Mouse (Mus musculus): ENCODE data around the gene Ube2e2. TPM values are rescaled to one million over a fixed set of nuclear protein-coding genes. Genes with fewer than 3 reads are reported as not detected.
A peak's percentile ranks its signal among the peaks of the same experiment; 100 is the strongest.
"Not testable (repeated sequence)": the region's sequence is repeated elsewhere in the genome, so short reads cannot be mapped to it uniquely, and the experiment has no call there.

Gene Ube2e2
- total RNA-seq, 2 experiments from 2014 or later, result 159 to 165 TPM

GRCm38 (mm10) chr14:18553987-18554626 lies 340.0 kb downstream of the Ube2e2 start:
- intact Hi-C loops (cut with DNase I), result no loop called here
- no peak for DNase-seq (ENCODE audit: extremely low spot score in 1 of 2, low spot score in 2 of 2)

- DNase-seq (ENCODE audit: extremely low spot score in 1 of 2, low spot score in 2 of 2), result peak in 1 of 2 experiments; percentile 48
- intact Hi-C loops (cut with DNase I), result no loop called here
These were observed 346.5 kb downstream of the Ube2e2 start for GRCm38 (mm10) chr14:18547541-18547940.

GRCm38 (mm10) chr14:18539092-18539491 lies 355.0 kb downstream of the Ube2e2 start:
- intact Hi-C loops (cut with DNase I); DNase-seq (ENCODE audit: extremely low spot score in 1 of 2, low spot score in 2 of 2): not testable (repeated sequence)

GRCm38 (mm10) chr14:18530899-18531298 lies 363.2 kb downstream of the Ube2e2 start:
- DNase-seq (ENCODE audit: extremely low spot score in 1 of 2, low spot score in 2 of 2), result no peak
- intact Hi-C loops (cut with DNase I), result no loop called here

- DNase-seq (ENCODE audit: extremely low spot score in 1 of 2, low spot score in 2 of 2), result no peak
- intact Hi-C loops (cut with DNase I), result no loop called here
These were observed 363.6 kb downstream of the Ube2e2 start for GRCm38 (mm10) chr14:18530496-18530895.

Data from left cerebral cortex, postnatal 10 days (tissue).